Mouse (Mus musculus) forebrain, embryonic 12.5 days (tissue): ENCODE measurements around the gene Ift74. TPM values are rescaled to one million over a fixed set of nuclear protein-coding genes. Genes with fewer than 3 reads are reported as not detected.

Experiments used
- ATAC-seq: fragments of 200-750 bp; cut with Nextera tagmentation; 2 replicates; pipeline ENCODE4 v1.8.0; 2017; ENCODE audit warnings: moderate TSS enrichment; ENCODE audit not compliant: low FRiP score
- H3K27ac ChIP-seq: fragments of 300-500 bp; sonication (generic); 2 replicates; pipeline ENCODE4 v1.5.1; 2016; ENCODE audit warnings: mild to moderate bottlenecking
- H3K27me3 ChIP-seq: fragments of 300-500 bp; sonication (generic); 2 replicates; pipeline ENCODE4 v1.6.1; 2016; ENCODE audit warnings: mild to moderate bottlenecking
- H3K36me3 ChIP-seq: fragments of 300-500 bp; sonication (generic); replicated peaks from 2 replicates; pipeline ENCODE4 v1.6.1; 2016; ENCODE audit warnings: mild to moderate bottlenecking
- H3K4me1 ChIP-seq: fragments of 300-500 bp; sonication (generic); 2 replicates; pipeline ENCODE4 v1.6.1; 2016
- H3K4me2 ChIP-seq: fragments of 300-500 bp; sonication (generic); 2 replicates; pipeline ENCODE4 v1.6.1; 2016; ENCODE audit warnings: mild to moderate bottlenecking, moderate library complexity
- H3K4me3 ChIP-seq: fragments of 300-500 bp; sonication (generic); replicated peaks from 2 replicates; pipeline ENCODE4 v1.5.1; 2016; ENCODE audit warnings: mild to moderate bottlenecking
- H3K9ac ChIP-seq: fragments of 300-500 bp; sonication (generic); 2 replicates; pipeline ENCODE4 v1.6.1; 2016; ENCODE audit warnings: mild to moderate bottlenecking
- H3K9me3 ChIP-seq: fragments of 300-500 bp; sonication (generic); 2 replicates; pipeline ENCODE4 v1.6.1; 2016
- WGBS: fragments of 180-500 bp; shearing (Covaris S2); methylation state at CpG from one replicate; pipeline ENCODE4 v1.1.7; 2016; 5-methylcytosine and 5-hydroxymethylcytosine counted together
- microRNA counts: library from miRNA; unstranded; fragments of <30 nt; microRNA quantifications from one replicate; lab custom pipeline; 2017
- microRNA-seq: library from miRNA; unstranded; fragments of <30 nt; microRNA quantifications from one replicate; pipeline ENCODE4, GENCODE M21; 2017
- polyA plus RNA-seq: library from polyadenylated mRNA; unstranded; fragments of >200 nt; fragmentation: Nextera tagmentation; extraction: Ambion mirVana; gene quantifications from 2 replicates; pipeline ENCODE4 v1.2.1, GENCODE M21; 2016

Gene Ift74
- polyA plus RNA-seq, 1 experiment from 2014 or later: 64.0 TPM

GRCm38 (mm10) chr4:94711426-94711825, 97.1 kb downstream of the Ift74 start:
- H3K4me3 ChIP-seq: no peak overlapping the region
- H3K36me3 ChIP-seq: no peaks in the 10 kb centered on the region
- no peaks in the 10 kb centered on the region; the same call in 1 of the 2 replicates for H3K4me1 ChIP-seq
- no peak overlapping the region for H3K27ac ChIP-seq
- WGBS: 86% methylated on average over 4 of the region's 4 CpGs
- H3K9me3 ChIP-seq: no peaks in the 10 kb centered on the region
- ATAC-seq: no peak
- no peaks in the 10 kb centered on the region for H3K27me3 ChIP-seq
- H3K4me2 ChIP-seq: no peak overlapping the region
- H3K9ac ChIP-seq: no peak overlapping the region

- Histone ChIP-seq H3K27ac (no peak overlapping the region), H3K9ac (no peak overlapping the region), H3K27me3 (no peaks in the 10 kb centered on the region), H3K4me1 (no peaks in the 10 kb centered on the region; the same call in 1 of the 2 replicates), H3K4me3 (no peak overlapping the region), H3K4me2 (no peak overlapping the region), H3K36me3 (no peaks in the 10 kb centered on the region), H3K9me3 (no peaks in the 10 kb centered on the region)
- no peak for ATAC-seq
Measured at GRCm38 (mm10) chr4:94713741-94714140, 99.5 kb downstream of the Ift74 start.

DNA sequence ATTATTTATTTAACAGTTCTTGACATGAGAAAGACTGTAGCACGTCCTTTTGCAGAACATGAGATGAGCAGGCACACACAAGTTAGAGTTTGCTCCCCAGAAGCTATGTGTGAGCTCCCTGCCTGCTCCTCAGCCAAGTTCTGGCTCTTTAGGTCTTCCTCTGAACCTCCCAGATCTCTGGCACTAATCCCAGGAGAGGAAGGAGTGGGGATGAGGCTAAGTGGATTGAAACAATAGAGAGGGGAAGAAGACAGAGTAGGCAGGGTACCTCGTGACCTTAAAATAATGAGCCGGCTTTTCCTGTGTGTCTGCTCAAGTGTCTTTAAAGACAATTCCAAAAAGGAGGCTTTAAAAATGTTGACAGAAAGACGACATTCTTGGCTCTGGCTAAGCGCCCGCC, 100.9 kb downstream of the Ift74 start:
- no peaks in the 10 kb centered on the region for H3K27me3 ChIP-seq
- H3K4me2 ChIP-seq: no peak overlapping the region
- WGBS: 47% methylated on average over 6 of the region's 6 CpGs
- no peak overlapping the region for H3K9ac ChIP-seq
- no peaks in the 10 kb centered on the region for H3K36me3 ChIP-seq
- H3K4me1 ChIP-seq: no peaks in the 10 kb centered on the region; the same call in 1 of the 2 replicates
- ATAC-seq: no peak
- no peak overlapping the region for H3K4me3 ChIP-seq
- no peaks in the 10 kb centered on the region for H3K9me3 ChIP-seq
- H3K27ac ChIP-seq: no peak overlapping the region

DNA sequence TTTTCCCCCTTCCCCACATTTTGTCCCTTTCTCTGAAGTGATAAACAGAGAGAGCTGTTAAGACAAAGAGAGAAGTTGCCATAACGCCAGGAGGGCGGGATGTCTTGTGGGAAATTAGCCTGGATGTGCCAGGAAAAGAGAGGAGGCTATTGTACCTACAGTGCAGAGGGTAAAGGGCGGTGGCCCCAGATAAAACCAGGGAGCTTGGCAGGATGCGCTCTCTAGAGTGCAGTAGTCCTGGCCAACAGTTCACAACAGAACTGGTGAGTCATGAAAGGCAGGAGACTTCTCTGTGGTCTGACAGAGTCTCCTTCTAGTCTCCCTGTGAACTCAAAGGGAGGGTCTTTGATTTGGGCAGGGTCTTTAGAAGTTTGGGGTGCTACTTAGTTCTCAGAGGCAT, 111.5 kb downstream of the Ift74 start:
- Histone ChIP-seq H3K9ac (no peak overlapping the region), H3K27ac (no peak overlapping the region), H3K4me3 (no peak overlapping the region), H3K36me3 (no peaks in the 10 kb centered on the region), H3K27me3 (no peaks in the 10 kb centered on the region), H3K9me3 (no peaks in the 10 kb centered on the region), H3K4me1 (no peaks in the 10 kb centered on the region), H3K4me2 (no peak overlapping the region)
- ATAC-seq: no peak
- WGBS: 74% methylated on average over 4 of the region's 4 CpGs

DNA sequence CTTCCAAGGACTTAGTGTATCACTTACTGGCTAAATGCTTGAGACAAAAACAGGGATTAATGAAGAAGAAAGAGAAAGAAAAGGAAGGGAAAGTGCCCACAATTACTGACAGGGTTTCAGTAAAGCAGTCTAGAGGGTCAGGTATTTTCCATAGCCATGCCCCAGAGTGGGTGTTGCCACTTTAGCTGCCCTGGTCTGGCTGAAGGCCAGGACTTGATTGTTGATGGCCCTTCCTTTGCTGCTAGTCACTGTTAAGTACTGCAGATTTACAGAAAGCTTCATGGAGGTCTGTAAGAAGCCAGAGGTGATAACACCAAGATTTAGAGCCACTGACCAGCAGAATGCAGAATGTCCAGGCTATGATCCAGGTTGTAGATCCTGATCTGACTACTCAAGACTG, 118.4 kb downstream of the Ift74 start:
- Histone ChIP-seq H3K4me1 (no peaks in the 10 kb centered on the region), H3K4me3 (no peak overlapping the region), H3K4me2 (no peak overlapping the region), H3K9ac (no peak overlapping the region), H3K27me3 (no peaks in the 10 kb centered on the region), H3K36me3 (no peaks in the 10 kb centered on the region), H3K9me3 (no peaks in the 10 kb centered on the region), H3K27ac (no peak overlapping the region)
- ATAC-seq: no peak

DNA sequence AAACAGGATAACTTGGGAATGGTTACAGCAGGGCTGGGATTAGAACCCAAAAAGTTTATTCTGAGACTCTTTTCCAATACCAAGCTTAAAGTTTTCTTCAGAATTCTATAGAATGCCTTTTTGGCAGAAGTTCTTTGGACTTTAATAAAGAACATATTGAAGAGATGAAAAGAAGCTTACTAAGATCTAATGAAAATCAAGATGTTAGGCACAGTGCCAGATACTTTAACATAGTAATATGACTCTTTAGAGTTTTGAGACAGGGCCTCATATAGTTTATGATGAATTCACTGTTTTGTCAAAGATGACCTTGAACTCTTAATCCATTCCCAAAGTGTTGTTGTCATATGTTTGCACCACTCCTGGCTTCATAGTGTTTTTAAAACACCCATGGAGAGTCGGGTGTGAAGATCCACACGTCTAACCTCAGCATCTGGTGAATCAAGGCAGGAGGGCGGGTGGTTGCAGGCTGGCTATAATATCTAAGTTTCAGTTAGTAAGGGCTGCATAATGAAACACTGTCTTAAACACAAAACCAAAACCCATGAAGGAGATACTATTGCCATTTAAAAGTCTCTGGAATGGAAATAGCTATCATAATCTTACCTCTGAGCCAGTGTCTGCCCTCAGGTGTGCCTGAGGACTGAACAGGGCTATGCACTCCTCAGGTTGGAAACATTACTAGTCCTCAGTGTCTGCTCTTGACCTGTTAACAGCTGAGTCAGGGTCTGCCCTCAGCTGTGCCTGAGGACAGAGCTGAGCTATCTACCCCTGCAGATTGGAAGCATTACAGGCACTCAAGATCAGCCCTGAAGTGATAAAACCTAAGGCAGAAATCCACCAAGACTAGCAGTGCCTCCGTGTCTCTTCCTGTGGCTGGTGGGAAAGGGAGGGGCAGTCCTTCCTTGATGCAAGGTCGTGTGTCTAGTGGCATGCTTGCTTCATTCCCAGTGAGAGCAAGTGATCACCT, 123.3 kb downstream of the Ift74 start:
- Histone ChIP-seq H3K9me3 (no peaks in the 10 kb centered on the region), H3K4me1 (no peaks in the 10 kb centered on the region), H3K36me3 (no peaks in the 10 kb centered on the region), H3K9ac (no peak overlapping the region), H3K4me2 (no peak overlapping the region), H3K27me3 (no peaks in the 10 kb centered on the region), H3K27ac (no peak overlapping the region), H3K4me3 (no peak overlapping the region)
- WGBS: 72% methylated on average over 5 of the region's 5 CpGs
- no peak for ATAC-seq

- Histone ChIP-seq H3K4me2 (no peak within 1 kb of the TSS), H3K4me1 (no peaks in the 10 kb centered on the region), H3K27me3 (no peaks in the 10 kb centered on the region), H3K9me3 (no peaks in the 10 kb centered on the region), H3K27ac (no peak within 1 kb of the TSS), H3K9ac (no peak within 1 kb of the TSS), H3K4me3 (no peak within 1 kb of the TSS), H3K36me3 (no peaks in the 10 kb centered on the region)
- 76% methylated on average over 16 of the region's 16 CpGs for WGBS
- no peak for ATAC-seq
Measured at GRCm38 (mm10) chr4:94738838-94739731, 124.8 kb downstream of the Ift74 start, which contains the start of gene Tek. Gene Tek (plus strand): TSS chr4:94739289.

DNA sequence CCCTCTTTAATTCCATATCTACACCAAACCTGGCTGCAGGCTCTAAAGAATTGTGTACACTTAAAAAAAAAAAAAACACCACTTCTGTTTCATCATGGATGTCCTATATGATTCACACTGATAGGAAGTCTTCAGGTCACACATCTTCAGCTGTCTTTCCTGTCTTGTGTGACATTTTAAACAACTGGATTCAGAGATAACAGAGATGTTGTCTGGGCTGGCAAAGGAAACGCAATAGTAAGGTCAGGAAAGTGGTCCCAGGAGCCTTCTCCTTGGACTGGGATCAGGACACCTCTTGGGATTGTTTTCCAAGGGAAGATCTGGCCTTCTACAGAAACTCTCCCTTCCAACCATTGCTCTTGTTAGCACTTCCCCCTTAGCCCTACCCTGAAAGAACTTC, 127.5 kb downstream of the Ift74 start:
- Histone ChIP-seq H3K27me3 (no peaks in the 10 kb centered on the region), H3K27ac (no peak overlapping the region), H3K36me3 (no peaks in the 10 kb centered on the region), H3K4me3 (no peak overlapping the region), H3K9ac (no peak overlapping the region), H3K4me2 (no peak overlapping the region), H3K9me3 (no peaks in the 10 kb centered on the region), H3K4me1 (no peaks in the 10 kb centered on the region)
- ATAC-seq: no peak
- 95% methylated on average over 1 of the region's 1 CpGs for WGBS

MicroRNAs encoded within 50 kb of the gene (microRNA counts, 519-probe panel; counts per million panel counts)
- microRNA mmu-miR-872 (lab: Ali Mortazavi, UCI): 5,860 counts per million, percentile 80 among the panel's probes with 10 or more counts

Small RNAs within 50 kb of the gene (microRNA-seq; reads per million reads assigned to microRNA genes)
- gene Mir872: 4,814 reads per million, percentile 89 among the genes with 10 or more reads in this experiment

Other genes with a start within 250 kb of the Ift74 start
- 0.55 and 1.4 TPM in 2 replicates for gene Gm10306, start 57.9 kb upstream of the Ift74 start, polyA plus RNA-seq
- 34.2 and 35.4 TPM in 2 replicates for gene Caap1, start 57.7 kb upstream of the Ift74 start, polyA plus RNA-seq
- gene Plaa, start 11.2 kb upstream of the Ift74 start, polyA plus RNA-seq: 98.6 TPM in 2 replicates
- gene Lrrc19, start 35.7 kb downstream of the Ift74 start, polyA plus RNA-seq: 0.90 and 1.1 TPM in 2 replicates
- gene Tek, start 124.8 kb downstream of the Ift74 start, polyA plus RNA-seq: 6.0 and 6.8 TPM in 2 replicates